Mouse (Mus musculus): ENCODE measurements at regions not wholly inside any gene's neighbourhood (a gene's known extent, or its start where the extent isn't known, plus 50 kb on each side); places are given as distances from the start of the nearest gene placed in this dataset.

GRCm38 (mm10) chr12:26059090-26059489, 356.0 kb downstream of the Rnf144a start:
- H3K4me3 ChIP-seq = no peak overlapping the region
- no peak overlapping the region for H3K4me2 ChIP-seq
- no peaks in the 10 kb centered on the region for H3K27me3 ChIP-seq
- no peak overlapping the region for H3K9ac ChIP-seq
- no peak overlapping the region for H3K27ac ChIP-seq (replicated peaks)
- H3K9me3 ChIP-seq = no peaks in the 10 kb centered on the region
- 91% methylated on average over 4 of the region's 4 CpGs for WGBS
- no peaks in the 10 kb centered on the region for H3K4me1 ChIP-seq (replicated peaks)
- no peak for ATAC-seq (ENCODE audit: low read depth)
- H3K36me3 ChIP-seq = no peaks in the 10 kb centered on the region

GRCm38 (mm10) chr12:26057491-26058054, 357.5 kb downstream of the Rnf144a start:
- Histone ChIP-seq H3K9ac (no peak overlapping the region), H3K4me2 (no peak overlapping the region), H3K4me1 (replicated peaks) (no peaks in the 10 kb centered on the region), H3K36me3 (no peaks in the 10 kb centered on the region), H3K27me3 (no peaks in the 10 kb centered on the region), H3K9me3 (no peaks in the 10 kb centered on the region), H3K4me3 (no peak overlapping the region), H3K27ac (replicated peaks) (no peak overlapping the region)
- 0 out of 2 replicates have a peak, but pooled peaks have one; percentile 43 for ATAC-seq (ENCODE audit: low read depth)
- WGBS = 83% methylated on average over 9 of the region's 9 CpGs

GRCm38 (mm10) chr12:26046991-26047390, 368.1 kb downstream of the Rnf144a start:
- no peaks in the 10 kb centered on the region for H3K4me1 ChIP-seq (replicated peaks)
- H3K36me3 ChIP-seq = no peaks in the 10 kb centered on the region
- no peak overlapping the region for H3K4me2 ChIP-seq
- H3K9me3 ChIP-seq = no peaks in the 10 kb centered on the region
- H3K4me3 ChIP-seq = no peak overlapping the region
- ATAC-seq (ENCODE audit: low read depth) = no peak
- H3K27ac ChIP-seq (replicated peaks) = no peak overlapping the region
- WGBS = 82% methylated on average over 6 of the region's 6 CpGs
- no peaks in the 10 kb centered on the region for H3K27me3 ChIP-seq
- H3K9ac ChIP-seq = no peak overlapping the region

GRCm38 (mm10) chr12:26045321-26045720, 369.7 kb downstream of the Rnf144a start:
- no peaks in the 10 kb centered on the region for H3K36me3 ChIP-seq
- no peak overlapping the region for H3K9ac ChIP-seq
- no peaks in the 10 kb centered on the region for H3K27me3 ChIP-seq
- H3K4me2 ChIP-seq = no peak overlapping the region
- no peak overlapping the region for H3K4me3 ChIP-seq
- no peaks in the 10 kb centered on the region for H3K4me1 ChIP-seq (replicated peaks)
- 90% methylated on average over 1 of the region's 1 CpGs for whole genome bisulfite sequencing
- no peaks in the 10 kb centered on the region for H3K9me3 ChIP-seq
- H3K27ac ChIP-seq (replicated peaks) = no peak overlapping the region
- ATAC-seq (ENCODE audit: low read depth) = no peak

GRCm38 (mm10) chr12:26012951-26013350, 402.1 kb downstream of the Rnf144a start:
- ATAC-seq (ENCODE audit: low read depth) = no peak
- Histone ChIP-seq H3K4me2 (no peak overlapping the region), H3K27me3 (no peaks in the 10 kb centered on the region), H3K36me3 (no peaks in the 10 kb centered on the region), H3K9ac (no peak overlapping the region), H3K9me3 (no peaks in the 10 kb centered on the region), H3K27ac (replicated peaks) (no peak overlapping the region), H3K4me1 (replicated peaks) (no peaks in the 10 kb centered on the region), H3K4me3 (no peak overlapping the region)
- 86% methylated on average over 5 of the region's 5 CpGs for WGBS

GRCm38 (mm10) chr12:25994063-25994462, 421.0 kb downstream of the Rnf144a start:
- no peak overlapping the region for H3K27ac ChIP-seq (replicated peaks)
- no peak overlapping the region for H3K4me2 ChIP-seq
- H3K9ac ChIP-seq = no peak overlapping the region
- H3K27me3 ChIP-seq = no peaks in the 10 kb centered on the region
- H3K9me3 ChIP-seq = no peaks in the 10 kb centered on the region
- 83% methylated on average over 4 of the region's 4 CpGs for WGBS
- ATAC-seq (ENCODE audit: low read depth) = no peak
- no peaks in the 10 kb centered on the region for H3K36me3 ChIP-seq
- H3K4me1 ChIP-seq (replicated peaks) = no peaks in the 10 kb centered on the region
- no peak overlapping the region for H3K4me3 ChIP-seq

GRCm38 (mm10) chr12:25991801-25992525, 423.1 kb downstream of the Rnf144a start:
- H3K4me2 ChIP-seq = no peak overlapping the region
- no peaks in the 10 kb centered on the region for H3K4me1 ChIP-seq (replicated peaks)
- H3K4me3 ChIP-seq = no peak overlapping the region
- no peaks in the 10 kb centered on the region for H3K27me3 ChIP-seq
- no peaks in the 10 kb centered on the region for H3K9me3 ChIP-seq
- no peak overlapping the region for H3K27ac ChIP-seq (replicated peaks)
- no peak overlapping the region for H3K9ac ChIP-seq
- H3K36me3 ChIP-seq = no peaks in the 10 kb centered on the region
- 85% methylated on average over 6 of the region's 6 CpGs for WGBS
- ATAC-seq (ENCODE audit: low read depth) = no peak

GRCm38 (mm10) chr12:25982545-25982944, 432.5 kb downstream of the Rnf144a start:
- ATAC-seq (ENCODE audit: low read depth) = no peak
- whole genome bisulfite sequencing = 88% methylated on average over 4 of the region's 4 CpGs
- Histone ChIP-seq H3K4me1 (replicated peaks) (no peaks in the 10 kb centered on the region), H3K9me3 (no peaks in the 10 kb centered on the region), H3K27me3 (no peaks in the 10 kb centered on the region), H3K4me2 (no peak overlapping the region), H3K4me3 (no peak overlapping the region), H3K9ac (no peak overlapping the region), H3K27ac (replicated peaks) (no peak overlapping the region), H3K36me3 (no peaks in the 10 kb centered on the region)

GRCm38 (mm10) chr12:25978335-25978734, 436.7 kb downstream of the Rnf144a start:
- Histone ChIP-seq H3K4me3 (no peak overlapping the region), H3K4me2 (no peak overlapping the region), H3K27ac (replicated peaks) (no peak overlapping the region), H3K4me1 (replicated peaks) (no peaks in the 10 kb centered on the region), H3K9ac (no peak overlapping the region), H3K27me3 (no peaks in the 10 kb centered on the region), H3K9me3 (no peaks in the 10 kb centered on the region), H3K36me3 (no peaks in the 10 kb centered on the region)
- WGBS = 86% methylated on average over 5 of the region's 5 CpGs
- ATAC-seq (ENCODE audit: low read depth) = no peak

- Histone ChIP-seq H3K36me3 (no peaks in the 10 kb centered on the region), H3K27ac (replicated peaks) (no peak overlapping the region), H3K4me3 (no peak overlapping the region), H3K4me2 (no peak overlapping the region), H3K27me3 (no peaks in the 10 kb centered on the region), H3K9ac (no peak overlapping the region), H3K4me1 (replicated peaks) (no peaks in the 10 kb centered on the region), H3K9me3 (no peaks in the 10 kb centered on the region)
- no peak for ATAC-seq (ENCODE audit: low read depth)
- 83% methylated on average over 4 of the region's 4 CpGs for WGBS
Observed at GRCm38 (mm10) chr12:25958584-25958983, 456.5 kb downstream of the Rnf144a start.

GRCm38 (mm10) chr12:25957547-25957946, 457.5 kb downstream of the Rnf144a start:
- H3K9me3 ChIP-seq = no peaks in the 10 kb centered on the region
- WGBS = 97% methylated on average over 1 of the region's 1 CpGs
- ATAC-seq (ENCODE audit: low read depth) = no peak

GRCm38 (mm10) chr12:25947107-25947506, 467.9 kb downstream of the Rnf144a start:
- H3K27me3 ChIP-seq = no peaks in the 10 kb centered on the region
- H3K4me3 ChIP-seq = no peak overlapping the region
- H3K27ac ChIP-seq (replicated peaks) = no peak overlapping the region
- no peaks in the 10 kb centered on the region for H3K4me1 ChIP-seq (replicated peaks)
- 84% methylated on average over 7 of the region's 7 CpGs for WGBS
- no peak overlapping the region for H3K4me2 ChIP-seq
- H3K36me3 ChIP-seq = no peaks in the 10 kb centered on the region
- H3K9ac ChIP-seq = no peak overlapping the region
- H3K9me3 ChIP-seq = no peaks in the 10 kb centered on the region
- ATAC-seq (ENCODE audit: low read depth) = no peak

More at GRCm38 (mm10) chr12:25957547-25957946, 457.5 kb downstream of the Rnf144a start:
- Histone ChIP-seq H3K4me3 (no peak overlapping the region), H3K4me1 (replicated peaks) (no peaks in the 10 kb centered on the region), H3K9ac (no peak overlapping the region), H3K27ac (replicated peaks) (no peak overlapping the region), H3K27me3 (no peaks in the 10 kb centered on the region), H3K36me3 (no peaks in the 10 kb centered on the region), H3K4me2 (no peak overlapping the region)

- Histone ChIP-seq H3K9me3 (no peaks in the 10 kb centered on the region), H3K4me1 (replicated peaks) (no peaks in the 10 kb centered on the region), H3K4me3 (no peak overlapping the region), H3K4me2 (no peak overlapping the region), H3K36me3 (no peaks in the 10 kb centered on the region), H3K9ac (no peak overlapping the region), H3K27ac (replicated peaks) (no peak overlapping the region), H3K27me3 (no peaks in the 10 kb centered on the region)
- ATAC-seq (ENCODE audit: low read depth) = no peak
- WGBS = 82% methylated on average over 3 of the region's 3 CpGs
Observed at GRCm38 (mm10) chr12:25946121-25946520, 468.9 kb downstream of the Rnf144a start.
